Mouse (Mus musculus) MEL-GATA-1-ER (cell line): Measurements from ENCODE around the gene Npc1l1.
"Not testable (repeated sequence)": the region's sequence is repeated elsewhere in the genome, so short reads cannot be mapped to it uniquely, and the experiment has no call there.

Experiments used
- DNase-seq: peaks from one replicate; pipeline ENCODE4 v3.0.0-alpha.2; 2012; ENCODE audit warnings: low read depth; ENCODE audit errors: extremely low read depth

Npc1l1 gene

DNA sequence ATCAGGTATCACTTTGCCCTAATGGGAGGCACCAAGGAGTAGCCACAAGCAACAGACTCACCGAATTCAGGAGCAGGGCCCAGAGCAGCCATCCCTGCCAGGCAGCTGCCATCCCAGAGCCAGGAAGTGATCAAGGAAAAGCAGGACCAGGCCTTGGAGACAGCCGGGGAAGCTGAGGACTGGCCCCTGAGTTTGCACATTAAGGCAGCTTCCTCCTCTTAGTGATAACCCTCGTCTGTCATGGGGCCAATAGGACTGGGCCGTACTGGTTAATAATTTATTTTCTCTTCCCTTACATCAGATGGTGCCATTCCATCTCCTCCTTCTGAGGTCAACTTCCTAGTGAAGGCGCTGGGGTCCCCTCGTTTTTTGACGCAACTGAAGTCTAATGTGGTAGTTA, at the start of gene Npc1l1:
TSS of gene Npc1l1 (minus strand) at position 132 of the 400 bp plus-strand sequence.
- DNase-seq: no peak

DNA sequence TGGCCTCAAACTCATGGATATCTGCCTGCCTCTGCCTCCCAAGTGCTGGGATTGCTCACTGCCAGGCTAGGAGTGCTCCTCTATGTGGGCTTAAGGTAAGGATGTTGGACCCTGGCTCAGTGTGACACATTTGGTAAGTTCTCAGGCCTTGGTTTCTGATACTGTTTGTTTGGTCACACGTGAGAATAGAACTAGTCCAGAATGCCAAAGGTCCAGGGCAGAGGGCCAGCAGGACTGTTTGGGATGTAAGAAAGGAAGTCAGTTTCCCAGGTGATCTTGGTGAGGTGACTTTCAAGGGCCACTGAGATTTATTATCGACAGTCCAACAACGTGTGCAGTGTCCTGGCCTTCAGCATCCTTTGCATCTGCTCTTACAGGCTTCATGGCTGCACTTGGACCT, 46.5 kb upstream of the Npc1l1 start:
- no peak for DNase-seq

DNA sequence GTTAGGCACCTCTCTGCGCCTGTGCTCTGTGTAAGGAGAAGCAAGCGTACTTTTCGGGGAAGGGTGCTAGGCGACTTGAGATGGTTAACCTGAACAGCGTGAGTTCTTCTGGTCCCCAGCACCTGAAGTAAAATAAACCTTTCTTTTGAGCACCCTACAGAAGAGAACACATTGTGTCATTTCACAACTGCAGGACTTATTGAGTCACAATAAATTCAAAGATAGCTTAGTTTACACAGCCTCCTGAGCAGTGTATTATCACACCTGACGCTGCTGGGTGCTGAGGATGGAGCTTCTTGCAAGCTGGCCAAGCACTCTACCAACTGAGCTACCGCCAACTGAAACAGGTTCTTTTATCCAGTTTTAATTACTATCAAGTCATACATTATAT, 45.1 kb upstream of the Npc1l1 start:
- DNase-seq: no peak

DNA sequence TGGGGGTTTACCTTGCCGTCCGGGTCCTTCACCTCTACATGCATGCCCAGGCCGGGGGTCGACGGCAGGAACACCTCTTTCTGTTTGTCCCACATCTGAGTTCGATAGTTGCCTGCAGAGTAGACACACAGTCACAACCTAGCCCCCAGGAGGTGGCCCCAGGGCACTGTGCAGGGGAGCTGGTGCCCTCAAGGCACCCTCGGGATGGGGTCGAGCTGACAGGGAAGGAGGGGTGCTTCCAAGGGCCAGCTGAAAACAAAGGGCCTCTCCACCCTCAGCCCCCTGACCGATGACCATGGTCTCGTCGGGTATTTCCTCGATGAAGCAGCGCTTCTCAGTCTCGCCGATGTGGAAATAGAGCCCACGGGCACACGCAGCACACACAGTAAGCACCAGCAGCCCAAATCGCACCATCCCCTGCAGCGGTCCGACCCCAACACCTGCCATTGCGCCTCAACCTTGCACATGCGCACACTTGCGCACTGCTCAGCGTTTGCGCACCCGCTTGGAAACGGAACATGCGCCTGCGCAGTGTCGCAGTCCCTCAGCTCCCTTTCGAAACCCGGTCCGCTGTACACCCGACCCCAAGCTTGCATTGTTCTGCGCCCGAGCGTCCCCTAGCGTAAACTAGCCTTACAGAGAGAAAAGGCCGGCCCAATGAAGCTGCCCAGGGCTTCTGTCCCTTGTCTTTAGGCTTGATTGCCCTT, 44.6 kb upstream of the Npc1l1 start, which contains the start of gene Tmed4:
TSS of gene Tmed4 (minus strand) at position 484 of the 707 bp plus-strand sequence.
- DNase-seq: peak; percentile 91

DNA sequence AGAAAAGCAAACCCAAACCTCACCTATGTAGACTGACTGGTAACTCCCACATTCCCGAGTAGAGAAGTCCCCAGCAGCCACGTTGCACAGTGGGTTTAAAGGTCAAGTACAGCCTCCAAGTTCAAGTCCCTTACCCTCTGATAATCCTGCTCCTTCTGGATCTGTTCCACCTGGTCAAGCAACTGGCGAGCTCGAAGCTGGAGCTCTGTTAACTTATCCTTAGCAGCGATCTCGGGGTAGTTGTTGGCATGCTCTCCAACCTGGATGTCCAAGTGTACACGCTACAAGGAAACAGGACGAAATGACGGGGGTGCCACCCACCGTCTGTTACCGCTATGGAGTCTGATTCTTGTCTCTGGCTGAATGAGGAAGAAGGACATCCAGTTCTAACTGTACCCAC, 43.7 kb upstream of the Npc1l1 start:
- DNase-seq: no peak

DNA sequence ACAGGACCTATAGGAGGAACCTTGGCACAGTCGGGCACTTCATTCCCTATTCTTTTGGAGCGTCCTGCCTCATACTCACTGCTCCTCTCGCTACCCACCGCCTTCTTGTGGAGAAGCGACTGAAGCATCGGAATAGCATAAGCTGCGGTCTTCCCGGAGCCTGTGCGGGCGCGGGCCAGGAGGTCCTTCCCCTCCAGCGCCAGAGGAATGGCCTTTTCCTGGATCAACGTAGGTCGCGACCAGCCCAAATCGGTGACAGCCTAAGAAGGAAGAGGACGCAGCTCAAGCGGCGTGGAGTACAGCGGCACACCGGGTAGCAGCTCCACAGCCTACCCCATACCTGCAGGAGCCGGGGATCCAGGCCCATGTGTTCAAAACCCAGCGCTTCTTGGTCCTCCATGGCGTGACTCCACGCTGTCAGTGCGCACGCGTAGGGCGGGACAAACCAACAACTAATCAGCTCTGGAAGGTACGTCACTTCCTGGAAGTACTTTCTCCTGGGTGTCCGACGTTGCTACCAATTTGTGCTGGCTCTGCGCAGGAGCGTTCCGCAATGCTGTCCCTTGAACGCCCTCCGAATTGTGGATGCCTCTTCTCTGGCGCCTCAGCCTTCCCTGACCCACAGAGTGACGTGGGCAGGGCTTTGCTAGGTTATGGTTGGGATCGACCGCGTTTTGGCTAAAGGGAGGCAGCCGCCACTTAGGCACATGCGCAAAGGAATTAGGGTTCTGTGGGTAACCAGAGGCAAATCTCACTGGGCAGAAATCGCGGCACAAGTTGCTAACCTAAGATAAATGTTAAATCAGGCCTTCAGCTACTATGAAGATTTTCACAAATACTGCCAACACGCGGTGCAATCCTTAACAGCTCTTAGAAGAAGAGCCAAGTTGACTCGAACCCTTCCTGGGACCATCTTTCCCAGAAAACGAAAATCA, 37.6 kb upstream of the Npc1l1 start, which contains the start of gene Ddx56:
TSS of gene Ddx56 (minus strand) at position 453 of the 935 bp plus-strand sequence.
- peak; percentile 96 for DNase-seq

DNA sequence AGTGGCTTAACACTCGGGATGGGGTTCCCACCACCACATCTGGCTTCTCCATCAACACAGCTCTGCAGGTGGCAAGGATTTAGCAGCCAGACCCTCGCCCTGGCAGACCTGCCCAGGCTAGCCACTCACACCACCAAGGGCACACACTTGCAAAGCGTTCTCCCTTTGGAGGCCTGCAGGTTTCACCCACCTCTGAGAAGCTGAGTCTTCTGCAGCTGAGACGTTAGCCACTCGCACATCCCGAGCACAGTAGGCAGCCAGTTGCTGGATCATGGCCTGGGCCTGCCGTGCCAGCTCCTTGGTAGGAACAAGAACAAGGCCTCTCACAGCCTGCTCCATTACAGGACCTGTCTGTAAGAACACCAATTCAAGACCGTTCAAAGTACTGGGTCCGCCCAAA, 36.7 kb upstream of the Npc1l1 start:
- DNase-seq: no peak

DNA sequence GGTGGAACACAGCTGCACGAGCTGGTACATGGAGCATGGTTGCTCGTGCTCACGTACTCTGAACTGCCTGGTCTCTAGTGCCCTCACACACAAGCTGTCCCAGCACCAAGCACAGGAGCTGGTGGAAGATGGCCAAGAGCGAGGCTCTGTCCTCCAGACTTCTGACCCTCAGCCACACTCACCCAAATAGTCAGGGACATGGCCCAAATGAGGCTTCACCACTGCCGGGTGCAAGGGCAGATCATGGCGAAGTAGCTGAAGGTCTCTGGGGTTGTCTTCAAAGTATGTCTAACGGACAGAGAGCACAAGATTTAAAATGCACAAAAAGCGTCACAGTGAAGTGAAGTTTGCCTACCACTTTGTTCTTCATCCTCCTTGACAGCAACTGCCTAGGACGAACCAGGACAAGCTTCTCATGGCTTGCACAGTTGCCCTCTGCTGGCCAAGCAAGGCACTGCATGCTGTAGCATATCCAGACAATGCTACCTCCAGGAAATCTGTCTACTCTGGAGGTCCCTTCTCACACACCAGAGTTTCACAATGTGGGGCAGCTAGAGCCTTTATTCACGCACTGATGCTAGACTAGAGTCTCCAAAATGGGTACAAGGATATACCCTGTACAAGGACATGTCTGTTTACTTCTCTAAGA, 31.6 kb upstream of the Npc1l1 start:
- DNase-seq: peak; percentile 52

DNA sequence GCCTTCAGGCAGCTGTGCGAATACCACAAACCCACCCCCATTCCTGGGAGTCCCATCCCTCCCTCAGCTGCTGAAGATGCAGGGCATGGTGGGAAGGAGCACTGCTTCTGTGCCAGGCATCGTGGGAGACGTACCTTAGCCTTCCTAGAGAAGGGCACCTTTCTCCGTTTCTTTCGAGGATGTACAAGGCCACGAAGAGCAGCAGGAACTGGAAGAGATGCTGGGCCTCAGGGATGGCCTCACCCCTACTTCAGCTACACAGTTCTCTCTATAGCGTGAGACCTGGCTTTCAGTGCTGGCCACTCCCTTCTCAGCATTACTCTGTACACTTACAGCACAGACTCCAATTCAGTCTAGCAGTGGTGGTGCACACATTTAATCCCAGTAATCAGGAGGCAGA, 29.5 kb upstream of the Npc1l1 start:
- DNase-seq: no peak

DNA sequence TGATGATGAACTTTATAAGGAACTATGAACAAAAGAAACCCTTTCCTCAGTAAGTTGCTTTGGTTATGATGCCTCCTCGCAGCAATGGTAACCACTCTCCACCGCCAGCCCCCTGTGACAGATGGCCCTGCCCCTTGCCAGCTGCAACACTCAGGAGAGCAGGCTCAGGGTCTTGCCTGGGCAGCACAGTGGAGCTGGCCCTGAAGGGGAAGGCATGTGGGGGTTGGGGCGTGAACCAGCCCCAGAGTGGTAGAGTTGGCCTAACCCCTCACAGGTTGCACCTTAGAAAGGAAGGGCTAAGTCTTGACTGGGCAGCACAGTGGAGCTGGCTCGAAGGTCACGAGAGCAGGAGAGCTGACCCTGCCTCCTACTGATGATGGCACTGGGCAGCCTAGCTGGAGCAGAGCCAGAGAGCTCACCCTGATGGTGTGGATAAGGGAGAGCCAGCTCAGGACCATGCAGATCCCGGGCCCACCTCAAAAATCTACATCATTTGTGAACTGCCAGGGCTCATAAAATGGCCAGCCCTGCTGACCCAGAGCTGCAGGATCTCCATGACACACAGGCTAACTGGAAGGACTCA, 26.6 kb upstream of the Npc1l1 start:
- no peak for DNase-seq

DNA sequence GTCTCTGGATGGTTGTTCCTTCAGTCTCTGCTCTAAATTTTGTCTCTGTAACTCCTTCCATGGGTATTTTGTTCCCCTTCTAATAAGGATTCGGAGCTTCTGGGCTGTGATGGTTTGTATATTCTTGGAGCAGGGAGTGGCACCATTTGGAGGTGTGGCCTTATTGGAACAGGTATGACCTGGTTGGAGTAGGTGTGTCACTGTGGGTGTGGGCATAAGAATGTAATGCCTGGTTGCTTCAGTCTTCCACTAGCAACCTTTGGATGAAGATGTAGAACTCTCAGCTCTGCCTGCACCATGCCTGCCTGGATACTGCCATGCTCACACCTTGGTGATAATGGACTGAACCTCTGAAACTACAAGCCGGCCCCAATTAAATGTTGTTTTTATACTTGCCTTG, 24.7 kb upstream of the Npc1l1 start:
- DNase-seq: not testable (repeated sequence)

DNA sequence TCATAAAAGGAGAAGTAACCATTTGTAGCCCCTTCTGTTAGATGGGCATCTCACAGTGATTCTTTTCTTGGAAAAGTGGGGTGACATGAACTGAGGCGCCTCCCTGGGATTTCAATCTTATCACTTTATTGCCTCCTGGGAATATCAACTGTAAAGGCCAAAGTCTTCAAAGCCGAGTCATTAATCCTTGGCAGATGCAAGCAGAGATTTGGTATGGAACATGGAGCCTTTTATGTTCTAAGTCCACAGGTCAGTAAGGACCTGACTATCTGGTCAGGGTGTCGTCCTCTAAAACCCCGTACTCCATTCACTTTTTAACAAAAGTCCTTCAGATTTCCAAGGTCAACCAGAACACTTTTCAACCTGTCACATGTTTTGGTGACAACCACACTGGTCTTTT, 22.9 kb upstream of the Npc1l1 start:
- no peak for DNase-seq

DNA sequence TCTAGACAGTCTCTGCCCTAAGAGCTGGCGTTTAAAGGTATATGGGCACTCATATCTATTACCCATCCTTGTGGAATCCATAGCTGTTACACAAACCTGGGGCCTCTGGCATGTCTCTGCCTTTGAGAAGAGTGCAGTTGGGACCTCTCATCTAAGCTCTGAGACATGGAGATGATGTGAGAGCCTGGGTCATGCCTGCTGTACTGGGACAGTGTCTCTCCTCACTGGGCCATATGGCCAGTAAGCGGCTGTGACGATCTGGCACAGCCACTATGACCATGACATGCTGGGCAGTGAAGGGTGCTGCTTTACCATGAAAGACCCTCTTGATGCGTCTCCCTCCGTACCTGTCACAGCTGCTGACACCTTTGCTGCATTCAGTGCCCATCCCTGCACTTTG, 22.3 kb upstream of the Npc1l1 start:
- DNase-seq: no peak

DNA sequence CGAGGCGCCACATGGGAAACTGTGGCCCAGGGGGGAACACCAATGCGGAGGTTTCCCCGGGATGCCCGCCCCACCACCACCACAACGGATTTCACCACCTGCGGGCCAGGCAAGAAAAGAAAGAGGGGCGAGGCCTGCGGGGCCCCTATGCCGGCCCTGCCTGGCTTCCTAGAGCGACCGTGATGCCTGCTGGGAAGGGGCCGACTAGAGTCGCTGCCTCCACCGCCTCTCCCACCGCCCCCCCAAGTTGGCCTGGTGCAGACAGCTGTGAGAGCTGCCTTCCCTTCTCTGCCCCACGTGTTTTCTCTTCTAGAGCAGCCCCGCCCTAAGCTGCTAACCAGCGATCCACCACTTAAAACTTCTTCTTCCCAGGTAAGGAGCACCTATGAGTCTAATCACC, 14.8 kb upstream of the Npc1l1 start:
- DNase-seq: no peak

DNA sequence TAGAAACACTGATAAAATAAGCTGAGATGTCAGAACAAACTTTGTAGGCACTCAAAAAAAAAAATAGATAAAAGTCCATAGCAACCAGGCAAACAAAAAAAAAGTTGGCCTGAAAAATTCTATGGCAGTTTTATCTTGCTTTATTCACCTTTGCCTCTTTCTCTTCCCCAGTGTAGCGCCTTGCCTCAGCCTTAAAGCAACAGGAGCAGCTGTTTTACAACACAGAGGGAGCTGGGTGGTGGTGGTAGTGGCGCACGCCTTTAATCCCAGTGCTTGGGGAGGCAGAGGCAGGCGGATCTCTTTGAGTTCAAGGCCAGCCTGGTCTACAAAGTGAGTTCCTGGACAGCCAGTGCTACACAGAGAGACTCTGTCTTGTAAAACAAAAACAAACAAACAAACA, 3.1 kb upstream of the Npc1l1 start:
- DNase-seq: no peak

DNA sequence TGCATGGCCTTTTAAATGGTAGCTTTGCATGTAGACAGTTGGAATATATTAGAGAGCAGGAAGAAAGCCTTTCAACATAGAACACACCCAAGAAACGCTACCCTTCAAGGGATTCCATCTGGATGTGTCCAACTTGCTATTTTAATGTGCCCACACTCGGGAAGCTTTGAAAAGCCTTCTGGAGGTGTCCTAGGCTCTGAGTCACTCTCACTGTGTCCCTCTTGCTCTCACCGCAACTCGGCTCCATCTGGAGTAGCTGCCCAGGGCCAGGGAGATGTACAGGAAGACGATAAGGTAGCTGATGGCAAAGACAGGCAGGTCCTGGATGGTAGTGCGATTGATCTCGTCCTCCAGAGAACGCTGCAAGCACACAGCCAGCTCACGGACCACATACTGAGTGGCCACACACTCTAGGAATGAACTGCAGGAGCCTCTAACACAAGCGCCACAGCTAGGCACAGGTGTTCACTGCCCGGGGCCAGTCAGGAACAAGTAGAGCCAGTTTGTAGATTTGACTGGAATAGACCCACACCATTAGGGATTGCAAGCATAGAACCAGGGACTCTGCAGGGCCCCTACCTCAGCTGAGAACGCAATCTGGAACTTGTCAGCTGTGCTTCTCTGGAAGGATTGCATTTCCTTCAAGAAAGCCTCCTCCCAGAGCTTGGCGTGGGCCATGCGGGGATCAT, 5.3 kb downstream of the Npc1l1 start:
- DNase-seq: no peak

DNA sequence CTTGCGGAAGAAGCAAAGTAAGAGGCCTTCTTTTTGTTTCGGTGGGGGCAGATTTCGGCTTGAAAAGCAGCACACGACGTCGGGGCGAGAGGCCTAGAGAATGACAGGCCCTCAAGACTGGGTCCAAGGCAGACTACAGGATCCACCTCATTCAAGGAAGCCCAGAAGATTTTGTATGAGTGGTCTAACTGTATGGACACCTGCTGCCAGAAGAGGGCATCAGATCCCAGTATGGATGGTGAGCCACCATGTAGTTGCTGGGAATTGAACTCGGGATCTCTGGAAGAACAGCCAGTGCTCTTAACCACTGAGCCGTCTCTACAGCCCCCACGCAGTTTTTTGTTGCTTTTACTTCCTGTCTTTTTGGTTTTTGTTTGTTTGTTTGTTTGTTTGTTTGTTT, 7.8 kb downstream of the Npc1l1 start:
- no peak for DNase-seq

DNA sequence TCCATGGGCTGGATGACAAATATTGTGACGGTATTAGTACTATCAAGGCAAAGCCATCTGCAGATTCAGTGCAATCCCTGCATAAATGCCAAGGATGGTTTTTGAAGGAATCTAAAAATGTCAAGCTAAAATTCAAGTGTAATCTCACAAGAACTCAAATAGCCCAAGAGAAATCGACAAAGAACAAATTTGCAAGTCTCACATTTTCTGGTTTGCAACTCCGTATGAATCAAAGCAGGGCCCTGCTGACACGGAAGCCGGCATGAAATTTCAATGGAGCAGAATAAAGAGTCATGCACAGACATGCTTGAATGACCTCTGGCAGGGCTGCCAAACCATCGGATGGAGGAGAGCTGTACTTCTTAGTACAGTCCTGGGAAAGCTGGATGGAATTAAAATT, 10.0 kb downstream of the Npc1l1 start:
- DNase-seq: no peak

DNA sequence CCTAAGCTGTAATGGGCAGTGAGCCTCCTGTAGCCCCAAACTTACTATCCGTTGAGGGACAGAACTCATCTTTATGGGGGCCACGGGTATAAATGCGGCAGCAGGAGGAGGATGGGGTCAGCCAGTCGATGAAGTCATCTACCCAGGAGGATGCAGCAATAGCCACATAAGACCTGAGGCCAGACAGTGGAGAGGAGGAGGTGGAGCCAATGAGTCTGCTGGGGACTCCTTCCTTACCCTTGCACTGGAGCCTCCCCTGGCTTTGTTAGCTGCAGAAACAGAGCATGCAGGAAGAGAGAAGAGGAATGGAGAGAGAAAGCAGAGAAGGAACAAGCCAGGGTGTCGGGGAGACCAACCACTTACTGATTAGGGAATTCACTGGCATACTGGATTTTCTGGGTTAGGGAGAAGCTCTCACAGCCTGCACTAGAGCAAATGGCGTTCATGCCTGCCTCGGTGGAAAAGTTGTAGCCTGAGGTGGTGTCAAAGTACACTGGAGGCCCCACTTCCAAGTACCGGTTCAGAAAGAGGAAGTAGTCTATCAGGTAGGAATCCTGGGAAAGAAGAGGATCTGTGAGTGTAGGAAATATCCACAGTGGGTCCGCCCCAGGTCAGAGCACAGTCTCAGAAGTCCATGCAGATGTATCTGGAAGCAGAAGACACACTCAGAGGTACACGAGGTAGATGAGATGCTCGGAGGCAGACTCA, 11.6 kb downstream of the Npc1l1 start:
- no peak for DNase-seq

DNA sequence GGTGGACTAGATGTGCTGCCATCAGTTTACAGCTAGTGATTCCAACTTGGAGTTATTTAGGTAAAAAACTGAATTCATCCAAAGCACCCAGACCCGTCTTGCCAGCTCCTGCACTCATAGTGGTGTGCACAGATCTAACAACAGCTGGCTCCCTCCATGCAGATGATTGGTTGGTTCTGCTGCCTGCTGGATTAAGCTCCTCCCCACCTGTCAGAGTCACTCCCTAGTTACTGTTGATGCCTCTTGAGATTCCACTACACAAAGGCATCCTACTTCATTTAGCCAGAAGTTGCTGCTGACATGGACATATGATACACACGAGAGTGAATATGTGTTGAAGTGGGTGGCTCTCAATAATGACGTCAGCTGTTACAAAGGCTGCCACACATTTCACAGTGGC, 13.1 kb downstream of the Npc1l1 start:
- DNase-seq: no peak
